Mouse (Mus musculus) liver, embryonic 11.5 days (tissue): ENCODE measurements at regions not wholly inside any gene's neighbourhood (a gene's known extent, or its start where the extent isn't known, plus 50 kb on each side); places are given as distances from the start of the nearest gene placed in this dataset.

Experiments
- ATAC-seq: fragments of 200-750 bp; cut with Nextera tagmentation; replicated peaks from 2 replicates; pipeline ENCODE4 v1.8.0; 2017; ENCODE audit warnings: moderate number of reproducible peaks, mild to moderate bottlenecking, moderate TSS enrichment, moderate library complexity; ENCODE audit not compliant: low FRiP score
- DNase-seq: peaks from one replicate; pipeline ENCODE4 v3.0.0-alpha.2; 2017; ENCODE audit warnings: low spot score
- H3K27ac ChIP-seq: fragments of 300-500 bp; sonication (generic); 2 replicates; pipeline ENCODE4 v1.5.1; 2014; ENCODE audit warnings: mild to moderate bottlenecking, low read depth, low read length, control low read depth
- H3K27me3 ChIP-seq: fragments of 300-500 bp; sonication (generic); replicated peaks from 2 replicates; pipeline ENCODE4 v1.6.1; 2014; ENCODE audit warnings: low read length, mixed read lengths; ENCODE audit not compliant: control insufficient read depth, insufficient read depth
- H3K36me3 ChIP-seq: fragments of 300-500 bp; sonication (generic); 2 replicates; pipeline ENCODE4 v1.6.1; 2014; ENCODE audit warnings: mild to moderate bottlenecking, low read length, moderate library complexity, mixed read lengths; ENCODE audit not compliant: control insufficient read depth, insufficient read depth
- H3K4me1 ChIP-seq: fragments of 300-500 bp; sonication (generic); replicated peaks from 2 replicates; pipeline ENCODE4 v1.6.1; 2014; ENCODE audit warnings: low read length, mixed read lengths; ENCODE audit not compliant: control insufficient read depth, insufficient read depth
- H3K4me2 ChIP-seq: fragments of 300-500 bp; sonication (generic); 2 replicates; pipeline ENCODE4 v1.6.1; 2014; ENCODE audit warnings: mild to moderate bottlenecking, control low read depth, moderate library complexity
- H3K4me3 ChIP-seq: fragments of 300-500 bp; sonication (generic); 2 replicates; pipeline ENCODE4 v1.5.1; 2014; ENCODE audit warnings: low read depth, low read length, control low read depth
- H3K9ac ChIP-seq: fragments of 300-500 bp; sonication (generic); 2 replicates; pipeline ENCODE4 v1.6.1; 2014; ENCODE audit warnings: low read depth, low read length, control low read depth
- H3K9me3 ChIP-seq: fragments of 300-500 bp; sonication (generic); 2 replicates; pipeline ENCODE4 v1.6.1; 2016; ENCODE audit warnings: low read length, inconsistent platforms, mixed read lengths; ENCODE audit not compliant: control insufficient read depth
- WGBS: fragments of 180-500 bp; shearing (Covaris S2); extraction: QIAGEN DNeasy Blood & Tissue Kit; methylation state at CpG from one replicate; pipeline ENCODE4 v1.1.7; 2014; 5-methylcytosine and 5-hydroxymethylcytosine counted together

GRCm38 (mm10) chr13:43904291-43904690 is 119.7 kb downstream of the Cd83 start:
- Histone ChIP-seq H3K9me3 (no peaks in the 10 kb centered on the region), H3K27me3 (peaks cover 2% of the 10 kb centered on the region; the same call in 1 of the 2 replicates), H3K4me3 (no peak overlapping the region), H3K4me1 (peaks cover 13% of the 10 kb centered on the region), H3K9ac (no peak overlapping the region), H3K4me2 (no peak overlapping the region), H3K27ac (no peak overlapping the region), H3K36me3 (no peaks in the 10 kb centered on the region)
- no peak for ATAC-seq
- no peak for DNase-seq
- 52% methylated on average over 1 of the region's 1 CpGs for WGBS

GRCm38 (mm10) chr13:43906241-43906640 is 121.7 kb downstream of the Cd83 start:
- Histone ChIP-seq H3K4me3 (no peak overlapping the region), H3K36me3 (no peaks in the 10 kb centered on the region), H3K9ac (no peak overlapping the region), H3K4me1 (peaks cover 13% of the 10 kb centered on the region), H3K4me2 (no peak overlapping the region), H3K27me3 (peaks cover 4% of the 10 kb centered on the region; the same call in 1 of the 2 replicates), H3K27ac (no peak overlapping the region), H3K9me3 (no peaks in the 10 kb centered on the region)
- no peak for ATAC-seq
- DNase-seq = no peak
- WGBS = 59% methylated on average over 7 of the region's 7 CpGs

GRCm38 (mm10) chr13:43907425-43907824 is 122.8 kb downstream of the Cd83 start:
- WGBS = 64% methylated on average over 8 of the region's 8 CpGs
- peaks cover 13% of the 10 kb centered on the region for H3K4me1 ChIP-seq
- ATAC-seq = no peak
- no peak overlapping the region for H3K4me3 ChIP-seq
- H3K9me3 ChIP-seq = no peaks in the 10 kb centered on the region
- no peaks in the 10 kb centered on the region for H3K36me3 ChIP-seq
- no peak overlapping the region for H3K9ac ChIP-seq
- H3K4me2 ChIP-seq = peak overlapping the region; percentile 51
- H3K27me3 ChIP-seq = peaks cover 4% of the 10 kb centered on the region; the same call in 1 of the 2 replicates
- DNase-seq = no peak
- H3K27ac ChIP-seq = no peak overlapping the region

- Histone ChIP-seq H3K9me3 (no peaks in the 10 kb centered on the region), H3K4me2 (peak overlapping the region; percentile 51), H3K27me3 (peaks cover 4% of the 10 kb centered on the region; the same call in 1 of the 2 replicates), H3K4me1 (peaks cover 13% of the 10 kb centered on the region), H3K4me3 (no peak overlapping the region), H3K9ac (no peak overlapping the region), H3K27ac (no peak overlapping the region), H3K36me3 (no peaks in the 10 kb centered on the region)
- WGBS = 23% methylated on average over 16 of the region's 16 CpGs
- ATAC-seq (peak; percentile 86), DNase-seq (no peak)
These were observed 123.6 kb downstream of the Cd83 start for GRCm38 (mm10) chr13:43908041-43908644.

GRCm38 (mm10) chr13:43909933-43910332 is 125.4 kb downstream of the Cd83 start:
- H3K36me3 ChIP-seq = no peaks in the 10 kb centered on the region
- no peak overlapping the region for H3K27ac ChIP-seq
- H3K4me1 ChIP-seq = peaks cover 13% of the 10 kb centered on the region
- peaks cover 4% of the 10 kb centered on the region; the same call in 1 of the 2 replicates for H3K27me3 ChIP-seq
- WGBS = 38% methylated on average over 7 of the region's 7 CpGs
- H3K4me2 ChIP-seq = no peak overlapping the region
- no peak overlapping the region for H3K9ac ChIP-seq
- no peak for DNase-seq
- ATAC-seq = no peak
- no peaks in the 10 kb centered on the region for H3K9me3 ChIP-seq
- H3K4me3 ChIP-seq = no peak overlapping the region

- Histone ChIP-seq H3K4me3 (no peak overlapping the region), H3K9me3 (no peaks in the 10 kb centered on the region), H3K9ac (no peak overlapping the region), H3K4me2 (no peak overlapping the region), H3K36me3 (no peaks in the 10 kb centered on the region), H3K4me1 (peaks cover 3% of the 10 kb centered on the region; the same call in 1 of the 2 replicates), H3K27ac (no peak overlapping the region), H3K27me3 (peaks cover 4% of the 10 kb centered on the region; the same call in 1 of the 2 replicates)
- DNase-seq (no peak), ATAC-seq (no peak)
- WGBS = 42% methylated on average over 7 of the region's 7 CpGs
These were observed 128.9 kb downstream of the Cd83 start for GRCm38 (mm10) chr13:43913476-43913875.

GRCm38 (mm10) chr13:43919781-43920420 is 135.3 kb downstream of the Cd83 start:
- Histone ChIP-seq H3K27me3 (no peaks in the 10 kb centered on the region), H3K36me3 (no peaks in the 10 kb centered on the region), H3K9ac (no peak overlapping the region), H3K9me3 (no peaks in the 10 kb centered on the region), H3K27ac (no peak overlapping the region), H3K4me2 (no peak overlapping the region), H3K4me1 (no peaks in the 10 kb centered on the region), H3K4me3 (no peak overlapping the region)
- ATAC-seq = no peak
- 61% methylated on average over 5 of the region's 5 CpGs for WGBS
- no peak for DNase-seq

- H3K4me3 ChIP-seq = no peak overlapping the region
- DNase-seq (no peak), ATAC-seq (no peak)
- 80% methylated on average over 19 of the region's 19 CpGs for WGBS
- H3K9me3 ChIP-seq = no peaks in the 10 kb centered on the region
- H3K9ac ChIP-seq = no peak overlapping the region
- H3K36me3 ChIP-seq = no peaks in the 10 kb centered on the region
- no peak overlapping the region for H3K27ac ChIP-seq
- H3K27me3 ChIP-seq = no peaks in the 10 kb centered on the region; the same call in 1 of the 2 replicates
- H3K4me2 ChIP-seq = no peak overlapping the region
- no peaks in the 10 kb centered on the region for H3K4me1 ChIP-seq
These were observed 145.8 kb downstream of the Cd83 start for GRCm38 (mm10) chr13:43930081-43930981.
